ENCODE assay signal across 9 mouse cellular contexts in the genomic region with DNA sequence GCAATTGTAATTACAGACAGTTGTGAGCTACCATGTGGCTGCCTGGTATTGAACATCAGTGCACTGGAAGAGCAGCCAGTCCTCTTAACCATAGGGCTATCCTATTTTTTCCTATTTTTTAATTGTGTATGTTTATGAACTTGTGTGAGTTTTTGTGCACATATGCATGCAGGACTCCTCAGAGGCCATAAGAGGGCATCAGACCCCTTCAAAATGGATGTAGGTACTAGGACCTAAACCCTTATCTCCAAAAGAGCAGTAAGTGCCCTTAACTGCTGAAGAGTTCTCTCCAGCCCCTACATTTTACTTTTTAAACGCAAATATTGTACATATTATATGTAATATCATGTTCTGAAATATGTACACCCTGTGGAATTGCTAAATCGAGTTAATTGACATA. TPM values are rescaled to one million over a fixed set of nuclear protein-coding genes. Genes with fewer than 3 reads are reported as not detected.
A peak's percentile ranks its signal among the peaks of the same experiment; 100 is the strongest.
DNase-seq lines count a peak whose midpoint lies in the region; ATAC-seq lines count a peak whose summit lies in the region.
"Had no signal": no experiment of that assay in that cellular context is flagged by ENCODE, and none has a peak within 500 bp of the region (broad histone marks: within the 10 kb centered on the region; RNA-seq: fewer than 3 reads in every experiment).

No protein-coding gene starts in this region.

- H3K36me3 ChIP-seq in kidney, embryonic 16.5 days (ENCODE audit: insufficient read depth, low read length) = no peaks in the 10 kb centered on the region

- no peaks in the 10 kb centered on the region; the same call in 1 of the 2 replicates for H3K27me3 ChIP-seq in kidney, embryonic 16.5 days (ENCODE audit: insufficient read depth, low read length)

- no peaks in the 10 kb centered on the region for H3K9me3 ChIP-seq in kidney, embryonic 16.5 days (ENCODE audit: low read length)

- no peak overlapping the region for H3K9ac ChIP-seq in kidney, embryonic 16.5 days (replicated peaks; ENCODE audit: low read length)

- no peak for ATAC-seq in kidney, embryonic 16.5 days (ENCODE audit: low FRiP score, low TSS enrichment)
- ATAC-seq in activated CD4-positive, CD25-positive, alpha-beta regulatory T cell, adult 4 months = no peak

- 29% methylated on average over 2 of the region's 2 CpGs for WGBS in kidney, embryonic 16.5 days

- H3K4me1 ChIP-seq in kidney, embryonic 16.5 days (ENCODE audit: insufficient read depth, low read length) = no peaks in the 10 kb centered on the region

- DNase-seq in kidney, adult 9 months = peak; percentile 46
- DNase-seq in CD4-positive helper T cell, adult 2 months (ENCODE audit: low read depth, low spot score) = peak; percentile 5
- peak; percentile 42 for DNase-seq in MN1 (ENCODE audit: low spot score)
- DNase-seq in embryo, embryonic 9.5 days (ENCODE audit: extremely low spot score) = peak; percentile 4
- no peak for DNase-seq in right cerebral cortex, postnatal 14 days

- H3K4me2 ChIP-seq in kidney, embryonic 16.5 days (replicated peaks; ENCODE audit: low read depth, low read length) = no peak overlapping the region

- H3K27ac ChIP-seq in kidney, embryonic 16.5 days (ENCODE audit: low read length) = no peak overlapping the region

- no peak overlapping the region for H3K4me3 ChIP-seq in kidney, embryonic 16.5 days (ENCODE audit: low read length)

RNA-seq across cellular contexts. Expression of a gene that starts 11.1 kb away (rescaled TPM):
- polyA plus RNA-seq in kidney, embryonic 16.5 days (2015; fragmentation: Nextera tagmentation; extraction: Ambion mirVana) = 0.22 and 0.33 TPM in 2 replicates
- polyA plus RNA-seq in activated CD4-positive, CD25-positive, alpha-beta regulatory T cell, adult 4 months (2017; shearing (Covaris generic)) = not detected
- polyA plus RNA-seq: heart, embryonic 14.5 days; limb, embryonic 11.5 days had no signal

RNA-seq across cellular contexts. Expression of a gene that starts 11.3 kb away (rescaled TPM):
- 0.22 and 0.24 TPM in 2 replicates for polyA plus RNA-seq in kidney, embryonic 16.5 days (2015; fragmentation: Nextera tagmentation; extraction: Ambion mirVana)
- not detected for polyA plus RNA-seq in activated CD4-positive, CD25-positive, alpha-beta regulatory T cell, adult 4 months (2017; shearing (Covaris generic))
- polyA plus RNA-seq: heart, embryonic 14.5 days; limb, embryonic 11.5 days had no signal

RNA-seq across cellular contexts. Expression of a gene that starts 43.7 kb away (rescaled TPM):
- polyA plus RNA-seq in kidney, embryonic 16.5 days (2015; fragmentation: Nextera tagmentation; extraction: Ambion mirVana) = 12.0 and 12.1 TPM in 2 replicates
- 1 to 10 TPM; 1.6 to 3.3 TPM for polyA plus RNA-seq in activated CD4-positive, CD25-positive, alpha-beta regulatory T cell, adult 4 months (2017; shearing (Covaris generic))
